Mouse (Mus musculus) layer of hippocampus, postnatal 10 days (tissue): ENCODE data around the gene Sgcg. TPM values are rescaled to one million over a fixed set of nuclear protein-coding genes. Genes with fewer than 3 reads are reported as not detected.

Experiments
- total RNA-seq, 2 experiments: library from RNA; stranded (reverse); gene quantifications; 2 replicates each; pipeline ENCODE4 v1.2.3; 2021

Gene Sgcg
- total RNA-seq, 2 experiments from 2014 or later = 0.33 to 0.41 TPM

Other genes with a start within 250 kb of the Sgcg start
- 10 to 100 TPM; 75.9 to 87.9 TPM for gene Tnfrsf19, start 212.0 kb downstream of the Sgcg start, total RNA-seq
- gene Sacs, start 120.0 kb downstream of the Sgcg start, total RNA-seq = 10 to 100 TPM; 52.8 to 54.3 TPM
- gene Arl11, start 51.3 kb upstream of the Sgcg start, total RNA-seq = under 1 TPM; 0.51 to 0.73 TPM
- 1 to 10 TPM; 6.3 to 7.0 TPM for gene Ebpl, start 101.9 kb upstream of the Sgcg start, total RNA-seq
- 10 to 100 TPM; 70.5 to 74.2 TPM for gene Kpna3, start 181.4 kb upstream of the Sgcg start, total RNA-seq